Mouse (Mus musculus): ENCODE results near the gene Usp22.
"Not testable (repeated sequence)": the region's sequence is repeated elsewhere in the genome, so short reads cannot be mapped to it uniquely, and the experiment has no call there.

Gene Usp22

GRCm38 (mm10) chr11:61175778-61176177, 923 bp upstream of the Usp22 start:
- H3K9me3 ChIP-seq (ENCODE audit: low read length), result no peaks in the 10 kb centered on the region
- H3K27me3 ChIP-seq (ENCODE audit: insufficient read depth, low read length), result no peaks in the 10 kb centered on the region
- peaks cover 21% of the 10 kb centered on the region for H3K36me3 ChIP-seq (ENCODE audit: insufficient read depth, low read length)
- H3K4me1 ChIP-seq (replicated peaks; ENCODE audit: low read depth, low read length), result peaks cover 62% of the 10 kb centered on the region
- peak overlapping the region; percentile 100 for H3K4me3 ChIP-seq (replicated peaks; ENCODE audit: low read length)
- no peak for TF ChIP-seq NANOG (IDR thresholded peaks at IDR 0.05; ENCODE audit: borderline replicate concordance, low read length)
- no peak for TF ChIP-seq POU5F1 (IDR thresholded peaks at IDR 0.05; ENCODE audit: borderline replicate concordance, low read length)
- TF ChIP-seq CTCF (conservative IDR thresholded peaks at IDR 0.05; ENCODE audit: low read length), result no peak

GRCm38 (mm10) chr11:61174291-61174820, 499 bp downstream of the Usp22 start:
- H3K36me3 ChIP-seq (ENCODE audit: insufficient read depth, low read length), result peaks cover 26% of the 10 kb centered on the region
- peaks cover 61% of the 10 kb centered on the region for H3K4me1 ChIP-seq (replicated peaks; ENCODE audit: low read depth, low read length)
- H3K9me3 ChIP-seq (ENCODE audit: low read length), result no peaks in the 10 kb centered on the region
- H3K27me3 ChIP-seq (ENCODE audit: insufficient read depth, low read length), result no peaks in the 10 kb centered on the region
- peak overlapping the region; percentile 100 for H3K4me3 ChIP-seq (replicated peaks; ENCODE audit: low read length)
- TF ChIP-seq CTCF (conservative IDR thresholded peaks at IDR 0.05; ENCODE audit: low read length) (peak; percentile 22; the same call in 1 of the 2 replicates), NANOG (IDR thresholded peaks at IDR 0.05; ENCODE audit: borderline replicate concordance, low read length) (no peak)

GRCm38 (mm10) chr11:61173477-61173876, 1.4 kb downstream of the Usp22 start:
- not testable (repeated sequence) for H3K27me3 ChIP-seq (ENCODE audit: insufficient read depth, low read length); H3K9me3 ChIP-seq (ENCODE audit: low read length)
- Histone ChIP-seq H3K4me1 (replicated peaks; ENCODE audit: low read depth, low read length) (peaks cover 70% of the 10 kb centered on the region), H3K36me3 (ENCODE audit: insufficient read depth, low read length) (peaks cover 32% of the 10 kb centered on the region), H3K4me3 (replicated peaks; ENCODE audit: low read length) (peak overlapping the region; percentile 100)

- Histone ChIP-seq H3K4me3 (replicated peaks; ENCODE audit: low read length) (no peak overlapping the region), H3K27me3 (ENCODE audit: insufficient read depth, low read length) (no peaks in the 10 kb centered on the region), H3K36me3 (ENCODE audit: insufficient read depth, low read length) (peaks cover 65% of the 10 kb centered on the region), H3K4me1 (replicated peaks; ENCODE audit: low read depth, low read length) (peaks cover 62% of the 10 kb centered on the region), H3K9me3 (ENCODE audit: low read length) (no peaks in the 10 kb centered on the region)
- TF ChIP-seq NANOG (IDR thresholded peaks at IDR 0.05; ENCODE audit: borderline replicate concordance, low read length) (no peak), CTCF (conservative IDR thresholded peaks at IDR 0.05; ENCODE audit: low read length) (no peak), POU5F1 (IDR thresholded peaks at IDR 0.05; ENCODE audit: borderline replicate concordance, low read length) (no peak)
These were observed 4.7 kb downstream of the Usp22 start for GRCm38 (mm10) chr11:61170184-61170583.

- Histone ChIP-seq H3K27me3 (ENCODE audit: insufficient read depth, low read length) (no peaks in the 10 kb centered on the region), H3K4me1 (replicated peaks; ENCODE audit: low read depth, low read length) (peaks cover 49% of the 10 kb centered on the region), H3K36me3 (ENCODE audit: insufficient read depth, low read length) (peaks cover 92% of the 10 kb centered on the region), H3K4me3 (replicated peaks; ENCODE audit: low read length) (no peak overlapping the region), H3K9me3 (ENCODE audit: low read length) (no peaks in the 10 kb centered on the region)
- no peak for TF ChIP-seq NANOG (IDR thresholded peaks at IDR 0.05; ENCODE audit: borderline replicate concordance, low read length)
- TF ChIP-seq CTCF (conservative IDR thresholded peaks at IDR 0.05; ENCODE audit: low read length), result no peak
- TF ChIP-seq POU5F1 (IDR thresholded peaks at IDR 0.05; ENCODE audit: borderline replicate concordance, low read length), result no peak
These were observed 10.0 kb downstream of the Usp22 start for GRCm38 (mm10) chr11:61164881-61165280.

- no peaks in the 10 kb centered on the region for H3K9me3 ChIP-seq (ENCODE audit: low read length)
- H3K27me3 ChIP-seq (ENCODE audit: insufficient read depth, low read length), result no peaks in the 10 kb centered on the region
- peaks cover 49% of the 10 kb centered on the region for H3K4me1 ChIP-seq (replicated peaks; ENCODE audit: low read depth, low read length)
- H3K4me3 ChIP-seq (replicated peaks; ENCODE audit: low read length), result no peak overlapping the region
- H3K36me3 ChIP-seq (ENCODE audit: insufficient read depth, low read length), result peaks cover 97% of the 10 kb centered on the region
- TF ChIP-seq CTCF (conservative IDR thresholded peaks at IDR 0.05; ENCODE audit: low read length) (no peak), NANOG (IDR thresholded peaks at IDR 0.05; ENCODE audit: borderline replicate concordance, low read length) (no peak), POU5F1 (IDR thresholded peaks at IDR 0.05; ENCODE audit: borderline replicate concordance, low read length) (no peak)
These were observed 10.5 kb downstream of the Usp22 start for GRCm38 (mm10) chr11:61164366-61164765.

DNA sequence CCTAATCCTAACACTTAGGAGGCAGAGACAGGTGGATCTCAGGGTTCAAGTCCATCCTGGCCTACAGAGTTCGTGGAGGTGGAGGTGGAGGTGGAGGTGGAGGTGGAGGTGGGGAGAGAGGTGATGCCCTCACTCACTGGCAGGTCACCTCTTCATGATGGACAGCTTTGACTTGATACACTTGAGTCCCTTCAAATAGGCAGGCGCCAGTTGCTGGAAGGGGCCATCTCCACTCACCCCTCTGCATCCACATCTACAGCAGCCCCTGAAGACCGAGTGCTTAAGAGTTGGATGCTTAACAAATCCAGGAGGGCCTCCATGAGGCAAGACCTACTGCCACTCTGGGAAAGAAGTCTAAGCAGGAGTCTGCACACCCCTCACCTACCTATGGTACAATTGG, 11.5 kb downstream of the Usp22 start:
- TF ChIP-seq POU5F1 (IDR thresholded peaks at IDR 0.05; ENCODE audit: borderline replicate concordance, low read length) (no peak), CTCF (conservative IDR thresholded peaks at IDR 0.05; ENCODE audit: low read length) (no peak), NANOG (IDR thresholded peaks at IDR 0.05; ENCODE audit: borderline replicate concordance, low read length) (no peak)
- H3K4me1 ChIP-seq (replicated peaks; ENCODE audit: low read depth, low read length), result peaks cover 42% of the 10 kb centered on the region

GRCm38 (mm10) chr11:61162776-61163175, 12.1 kb downstream of the Usp22 start:
- no peak overlapping the region for H3K4me3 ChIP-seq (replicated peaks; ENCODE audit: low read length)
- peaks cover 36% of the 10 kb centered on the region for H3K4me1 ChIP-seq (replicated peaks; ENCODE audit: low read depth, low read length)
- TF ChIP-seq NANOG (IDR thresholded peaks at IDR 0.05; ENCODE audit: borderline replicate concordance, low read length), result no peak
- no peak for TF ChIP-seq CTCF (conservative IDR thresholded peaks at IDR 0.05; ENCODE audit: low read length)
- no peak for TF ChIP-seq POU5F1 (IDR thresholded peaks at IDR 0.05; ENCODE audit: borderline replicate concordance, low read length)
- H3K36me3 ChIP-seq (ENCODE audit: insufficient read depth, low read length), result peaks cover 100% of the 10 kb centered on the region
- no peaks in the 10 kb centered on the region for H3K9me3 ChIP-seq (ENCODE audit: low read length)
- H3K27me3 ChIP-seq (ENCODE audit: insufficient read depth, low read length), result no peaks in the 10 kb centered on the region

More for the DNA sequence above, 11.5 kb downstream of the Usp22 start:
- no peaks in the 10 kb centered on the region for H3K9me3 ChIP-seq (ENCODE audit: low read length)
- no peak overlapping the region for H3K4me3 ChIP-seq (replicated peaks; ENCODE audit: low read length)
- H3K27me3 ChIP-seq (ENCODE audit: insufficient read depth, low read length), result no peaks in the 10 kb centered on the region
- peaks cover 100% of the 10 kb centered on the region for H3K36me3 ChIP-seq (ENCODE audit: insufficient read depth, low read length)

- no peak for TF ChIP-seq POU5F1 (IDR thresholded peaks at IDR 0.05; ENCODE audit: borderline replicate concordance, low read length)
- no peak for TF ChIP-seq CTCF (conservative IDR thresholded peaks at IDR 0.05; ENCODE audit: low read length)
- TF ChIP-seq NANOG (IDR thresholded peaks at IDR 0.05; ENCODE audit: borderline replicate concordance, low read length), result no peak
These were observed 13.7 kb downstream of the Usp22 start for GRCm38 (mm10) chr11:61161121-61161520.

More at GRCm38 (mm10) chr11:61161121-61161520, 13.7 kb downstream of the Usp22 start:
- H3K9me3 ChIP-seq (ENCODE audit: low read length), result no peaks in the 10 kb centered on the region
- peaks cover 100% of the 10 kb centered on the region for H3K36me3 ChIP-seq (ENCODE audit: insufficient read depth, low read length)
- H3K27me3 ChIP-seq (ENCODE audit: insufficient read depth, low read length), result no peaks in the 10 kb centered on the region
- H3K4me1 ChIP-seq (replicated peaks; ENCODE audit: low read depth, low read length), result peaks cover 28% of the 10 kb centered on the region
- no peak overlapping the region for H3K4me3 ChIP-seq (replicated peaks; ENCODE audit: low read length)

Data from E14TG2a.4 (cell line).